Mouse (Mus musculus) liver, embryonic 11.5 days (tissue): ENCODE results near the gene Ky. TPM values are rescaled to one million over a fixed set of nuclear protein-coding genes. Genes with fewer than 3 reads are reported as not detected.

ENCODE experiments used
- ATAC-seq: fragments of 200-750 bp; cut with Nextera tagmentation; replicated peaks from 2 replicates; pipeline ENCODE4 v1.8.0; 2017; ENCODE audit warnings: moderate number of reproducible peaks, mild to moderate bottlenecking, moderate TSS enrichment, moderate library complexity; ENCODE audit not compliant: low FRiP score
- DNase-seq: peaks from one replicate; pipeline ENCODE4 v3.0.0-alpha.2; 2017; ENCODE audit warnings: low spot score
- H3K27ac ChIP-seq: fragments of 300-500 bp; sonication (generic); 2 replicates; pipeline ENCODE4 v1.5.1; 2014; ENCODE audit warnings: mild to moderate bottlenecking, low read depth, low read length, control low read depth
- H3K27me3 ChIP-seq: fragments of 300-500 bp; sonication (generic); replicated peaks from 2 replicates; pipeline ENCODE4 v1.6.1; 2014; ENCODE audit warnings: low read length, mixed read lengths; ENCODE audit not compliant: control insufficient read depth, insufficient read depth
- H3K36me3 ChIP-seq: fragments of 300-500 bp; sonication (generic); 2 replicates; pipeline ENCODE4 v1.6.1; 2014; ENCODE audit warnings: mild to moderate bottlenecking, low read length, moderate library complexity, mixed read lengths; ENCODE audit not compliant: control insufficient read depth, insufficient read depth
- H3K4me1 ChIP-seq: fragments of 300-500 bp; sonication (generic); replicated peaks from 2 replicates; pipeline ENCODE4 v1.6.1; 2014; ENCODE audit warnings: low read length, mixed read lengths; ENCODE audit not compliant: control insufficient read depth, insufficient read depth
- H3K4me2 ChIP-seq: fragments of 300-500 bp; sonication (generic); 2 replicates; pipeline ENCODE4 v1.6.1; 2014; ENCODE audit warnings: mild to moderate bottlenecking, control low read depth, moderate library complexity
- H3K4me3 ChIP-seq: fragments of 300-500 bp; sonication (generic); 2 replicates; pipeline ENCODE4 v1.5.1; 2014; ENCODE audit warnings: low read depth, low read length, control low read depth
- H3K9ac ChIP-seq: fragments of 300-500 bp; sonication (generic); 2 replicates; pipeline ENCODE4 v1.6.1; 2014; ENCODE audit warnings: low read depth, low read length, control low read depth
- H3K9me3 ChIP-seq: fragments of 300-500 bp; sonication (generic); 2 replicates; pipeline ENCODE4 v1.6.1; 2016; ENCODE audit warnings: low read length, inconsistent platforms, mixed read lengths; ENCODE audit not compliant: control insufficient read depth
- WGBS: fragments of 180-500 bp; shearing (Covaris S2); extraction: QIAGEN DNeasy Blood & Tissue Kit; methylation state at CpG from one replicate; pipeline ENCODE4 v1.1.7; 2014; 5-methylcytosine and 5-hydroxymethylcytosine counted together
- polyA plus RNA-seq: library from polyadenylated mRNA; unstranded; fragments of >200 nt; fragmentation: Nextera tagmentation; extraction: Ambion mirVana; gene quantifications from 2 replicates; pipeline ENCODE4 v1.2.1, GENCODE M21; 2014

Ky gene
- polyA plus RNA-seq, 1 experiment from 2014 or later = not detected

GRCm38 (mm10) chr9:102551771-102552170 is 46.2 kb downstream of the Ky start:
- Histone ChIP-seq H3K36me3 (no peaks in the 10 kb centered on the region), H3K4me1 (no peaks in the 10 kb centered on the region), H3K27ac (no peak overlapping the region), H3K9ac (no peak overlapping the region), H3K4me3 (no peak overlapping the region), H3K9me3 (no peaks in the 10 kb centered on the region), H3K4me2 (no peak overlapping the region), H3K27me3 (peaks cover 6% of the 10 kb centered on the region)
- WGBS = 62% methylated on average over 10 of the region's 10 CpGs
- ATAC-seq (no peak), DNase-seq (no peak)

- ATAC-seq (no peak), DNase-seq (no peak)
- WGBS = 78% methylated on average over 3 of the region's 3 CpGs
- H3K9ac ChIP-seq = no peak overlapping the region
- H3K4me2 ChIP-seq = no peak overlapping the region
- no peaks in the 10 kb centered on the region for H3K36me3 ChIP-seq
- peaks cover 3% of the 10 kb centered on the region; the same call in 1 of the 2 replicates for H3K9me3 ChIP-seq
- no peak overlapping the region for H3K27ac ChIP-seq
- H3K4me1 ChIP-seq = no peaks in the 10 kb centered on the region
- no peak overlapping the region for H3K4me3 ChIP-seq
- H3K27me3 ChIP-seq = no peaks in the 10 kb centered on the region
These were observed 48.2 kb downstream of the Ky start for GRCm38 (mm10) chr9:102553781-102554180.

GRCm38 (mm10) chr9:102558463-102558862 is 52.9 kb downstream of the Ky start:
- no peak overlapping the region for H3K9ac ChIP-seq
- no peak for ATAC-seq

GRCm38 (mm10) chr9:102572888-102573287 is 67.3 kb downstream of the Ky start:
- no peak overlapping the region for H3K27ac ChIP-seq
- no peaks in the 10 kb centered on the region for H3K27me3 ChIP-seq
- H3K4me3 ChIP-seq = no peak overlapping the region
- H3K9me3 ChIP-seq = no peaks in the 10 kb centered on the region
- no peak overlapping the region for H3K9ac ChIP-seq
- no peak for ATAC-seq
- H3K4me2 ChIP-seq = no peak overlapping the region
- WGBS = 77% methylated on average over 5 of the region's 5 CpGs
- no peaks in the 10 kb centered on the region for H3K4me1 ChIP-seq
- H3K36me3 ChIP-seq = no peaks in the 10 kb centered on the region
- DNase-seq = no peak

More at GRCm38 (mm10) chr9:102558463-102558862, 52.9 kb downstream of the Ky start:
- peaks cover 3% of the 10 kb centered on the region; the same call in 1 of the 2 replicates for H3K9me3 ChIP-seq
- no peak for DNase-seq
- no peaks in the 10 kb centered on the region for H3K27me3 ChIP-seq
- H3K4me2 ChIP-seq = no peak overlapping the region
- H3K4me1 ChIP-seq = no peaks in the 10 kb centered on the region
- H3K27ac ChIP-seq = no peak overlapping the region
- no peaks in the 10 kb centered on the region for H3K36me3 ChIP-seq
- 83% methylated on average over 3 of the region's 3 CpGs for WGBS
- H3K4me3 ChIP-seq = no peak overlapping the region

- no peak overlapping the region for H3K9ac ChIP-seq
- no peak overlapping the region for H3K4me3 ChIP-seq
- H3K27ac ChIP-seq = no peak overlapping the region
- no peaks in the 10 kb centered on the region for H3K9me3 ChIP-seq
- no peaks in the 10 kb centered on the region for H3K27me3 ChIP-seq
- WGBS = 51% methylated on average over 5 of the region's 5 CpGs
- DNase-seq (no peak), ATAC-seq (no peak)
- no peak overlapping the region for H3K4me2 ChIP-seq
- H3K4me1 ChIP-seq = no peaks in the 10 kb centered on the region
- no peaks in the 10 kb centered on the region for H3K36me3 ChIP-seq
These were observed 71.9 kb downstream of the Ky start for GRCm38 (mm10) chr9:102577480-102577879.

- Histone ChIP-seq H3K36me3 (peaks cover 2% of the 10 kb centered on the region; the same call in 1 of the 2 replicates), H3K9me3 (no peaks in the 10 kb centered on the region), H3K27ac (no peak overlapping the region), H3K4me2 (no peak overlapping the region), H3K4me3 (no peak overlapping the region), H3K27me3 (no peaks in the 10 kb centered on the region), H3K4me1 (no peaks in the 10 kb centered on the region), H3K9ac (no peak overlapping the region)
- ATAC-seq = no peak
- DNase-seq = no peak
- 76% methylated on average over 12 of the region's 12 CpGs for WGBS
These were observed 76.4 kb downstream of the Ky start for GRCm38 (mm10) chr9:102581921-102582469.

GRCm38 (mm10) chr9:102587347-102587746 is 81.8 kb downstream of the Ky start:
- no peaks in the 10 kb centered on the region for H3K27me3 ChIP-seq
- 84% methylated on average over 5 of the region's 5 CpGs for WGBS
- no peak for ATAC-seq

GRCm38 (mm10) chr9:102594667-102595393 is 89.3 kb downstream of the Ky start:
- no peak for ATAC-seq
- Histone ChIP-seq H3K9ac (no peak overlapping the region), H3K4me2 (no peak overlapping the region), H3K4me3 (no peak overlapping the region), H3K4me1 (no peaks in the 10 kb centered on the region; the same call in 1 of the 2 replicates), H3K36me3 (peaks cover 13% of the 10 kb centered on the region), H3K27me3 (no peaks in the 10 kb centered on the region), H3K27ac (no peak overlapping the region), H3K9me3 (no peaks in the 10 kb centered on the region)
- DNase-seq = no peak
- WGBS = 79% methylated on average over 6 of the region's 6 CpGs

More at GRCm38 (mm10) chr9:102587347-102587746, 81.8 kb downstream of the Ky start:
- H3K4me3 ChIP-seq = no peak overlapping the region
- H3K36me3 ChIP-seq = peaks cover 2% of the 10 kb centered on the region; the same call in 1 of the 2 replicates
- no peak overlapping the region for H3K9ac ChIP-seq
- no peak overlapping the region for H3K4me2 ChIP-seq
- no peak overlapping the region for H3K27ac ChIP-seq
- no peaks in the 10 kb centered on the region for H3K9me3 ChIP-seq
- H3K4me1 ChIP-seq = no peaks in the 10 kb centered on the region
- DNase-seq = no peak
